Mouse (Mus musculus) layer of hippocampus, adult 2 months (tissue): Measurements from ENCODE around the gene Prpf18. TPM values are rescaled to one million over a fixed set of nuclear protein-coding genes. Genes with fewer than 3 reads are reported as not detected.
"Not testable (repeated sequence)": the region's sequence is repeated elsewhere in the genome, so short reads cannot be mapped to it uniquely, and the experiment has no call there.

Experiments used
- DNase-seq, 2 experiments: peaks; one replicate each; pipeline ENCODE4 v3.0.0; 2022; ENCODE audit warnings: low spot score in 2 of 2
- H3K27ac ChIP-seq: fragments of 200-600 bp; 2 replicates; pipeline ENCODE4 v1.8.1; 2022
- H3K4me3 ChIP-seq: fragments of 200-600 bp; 2 replicates; pipeline ENCODE4 v1.8.1; 2022; ENCODE audit warnings: mild to moderate bottlenecking
- CTCF ChIP-seq: fragments of 200-600 bp; conservative IDR thresholded peaks from 2 replicates; pipeline ENCODE4 v1.8.1; 2022; ENCODE audit warnings: antibody characterized with exemption, mild to moderate bottlenecking, moderate library complexity
- total RNA-seq, 2 experiments: library from RNA; stranded (reverse); gene quantifications; 2 replicates each; pipeline ENCODE4 v1.2.3; 2021

The Prpf18 gene
- total RNA-seq, 2 experiments from 2014 or later: 48.2 to 50.4 TPM

DNA sequence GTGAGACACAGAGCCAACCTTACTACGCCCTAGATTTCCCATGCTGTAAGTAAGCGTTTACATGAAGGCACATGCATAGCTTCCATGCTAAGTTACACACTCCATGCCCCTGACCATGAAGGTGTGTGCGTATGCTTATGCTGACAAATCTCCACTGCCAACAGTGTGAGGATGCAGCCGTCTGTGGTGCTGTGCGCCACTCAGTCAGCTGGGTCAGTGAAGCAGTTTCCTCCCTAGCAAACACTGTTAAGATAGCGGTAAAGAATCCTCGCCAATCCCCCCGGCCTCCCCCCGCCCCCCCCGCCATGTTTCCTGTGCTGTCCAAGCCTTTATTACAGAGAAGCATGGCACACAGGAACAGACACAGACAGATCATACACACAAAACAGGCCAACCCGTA is 22.4 kb downstream of the Prpf18 start:
- no peak overlapping the region for H3K4me3 ChIP-seq
- H3K27ac ChIP-seq: no peak overlapping the region
- no peak for DNase-seq
- TF ChIP-seq CTCF: no peak

DNA sequence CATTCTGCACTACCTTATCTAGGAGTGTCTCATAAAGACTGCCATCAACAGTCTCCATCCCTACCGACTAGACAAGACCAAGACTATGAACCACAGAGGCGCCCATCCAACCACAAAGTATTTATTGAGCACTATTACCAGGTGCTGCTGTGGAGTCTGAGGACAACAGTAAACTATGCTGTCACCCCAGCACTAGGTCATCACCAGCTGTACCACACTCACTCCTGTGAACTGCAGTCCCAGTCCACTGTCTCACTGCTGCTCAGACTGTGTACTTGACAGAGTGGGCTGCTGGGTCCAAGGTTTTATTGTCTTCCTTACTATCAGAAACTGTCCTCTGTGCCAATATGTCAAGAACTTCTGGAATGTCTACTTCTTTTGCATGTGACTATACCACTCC is 23.0 kb downstream of the Prpf18 start:
- H3K27ac ChIP-seq: no peak overlapping the region
- no peak for TF ChIP-seq CTCF
- H3K4me3 ChIP-seq: no peak overlapping the region
- DNase-seq: no peak

DNA sequence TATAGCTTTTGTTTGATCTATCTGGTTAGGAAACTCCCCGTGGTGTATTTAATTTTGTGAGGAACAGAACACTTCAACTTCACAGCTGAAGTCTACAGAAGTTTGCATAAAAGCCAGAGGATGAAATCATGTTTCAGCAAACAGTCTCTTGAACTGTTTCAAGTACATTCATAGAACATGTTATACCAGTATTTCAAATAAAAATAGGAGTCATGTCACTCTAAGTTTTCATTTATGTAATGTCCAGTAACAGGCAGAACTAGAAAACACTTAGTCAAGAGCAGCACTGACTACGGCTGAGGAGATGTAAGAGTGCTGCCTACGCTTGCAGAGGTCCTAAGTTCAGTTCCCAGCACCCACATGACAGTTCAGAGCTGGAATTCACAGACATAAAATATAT is 25.0 kb downstream of the Prpf18 start:
- no peak for DNase-seq
- Histone ChIP-seq H3K4me3 (no peak overlapping the region), H3K27ac (no peak overlapping the region)
- no peak for TF ChIP-seq CTCF

- peak overlapping the region; percentile 28; the same call in 1 of the 2 replicates for H3K27ac ChIP-seq
Measured at GRCm38 (mm10) chr2:4621471-4621985, 30.4 kb downstream of the Prpf18 start.

GRCm38 (mm10) chr2:4620640-4621401 is 31.1 kb downstream of the Prpf18 start:
- peak overlapping the region; percentile 28; the same call in 1 of the 2 replicates for H3K27ac ChIP-seq
- H3K4me3 ChIP-seq: no peak overlapping the region
- no peak for DNase-seq
- no peak for TF ChIP-seq CTCF

More at GRCm38 (mm10) chr2:4621471-4621985, 30.4 kb downstream of the Prpf18 start:
- DNase-seq: no peak
- H3K4me3 ChIP-seq: no peak overlapping the region
- TF ChIP-seq CTCF: no peak

GRCm38 (mm10) chr2:4619893-4620593 is 31.9 kb downstream of the Prpf18 start:
- no peak for DNase-seq
- TF ChIP-seq CTCF: no peak
- H3K27ac ChIP-seq: no peak overlapping the region
- no peak overlapping the region for H3K4me3 ChIP-seq

GRCm38 (mm10) chr2:4619126-4619525 is 32.8 kb downstream of the Prpf18 start:
- not testable (repeated sequence) for DNase-seq, H3K4me3 ChIP-seq, H3K27ac ChIP-seq

DNA sequence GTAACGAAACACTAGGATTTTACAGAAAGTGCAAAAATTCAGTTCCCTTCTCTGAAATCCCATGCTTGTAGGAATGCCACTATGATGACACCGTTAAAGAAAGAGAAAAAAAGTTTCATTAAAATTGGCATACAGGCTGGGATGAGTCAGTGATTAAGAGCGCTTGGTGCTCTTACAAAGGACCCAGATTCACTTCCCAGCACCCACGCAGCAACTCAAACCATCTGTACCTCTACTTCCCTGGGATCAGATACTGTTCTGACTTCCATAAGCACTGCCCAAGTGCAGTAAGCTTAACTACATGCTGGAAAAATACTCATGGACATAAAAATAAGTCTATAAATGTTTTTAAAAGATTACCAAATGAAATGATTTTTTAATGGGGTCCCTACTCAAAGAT is 34.9 kb downstream of the Prpf18 start:
- no peak for TF ChIP-seq CTCF
- Histone ChIP-seq H3K27ac (peak overlapping the region; percentile 43; the same call in 1 of the 2 replicates), H3K4me3 (no peak overlapping the region)
- peak in 1 of 2 experiments; percentile 56 for DNase-seq

DNA sequence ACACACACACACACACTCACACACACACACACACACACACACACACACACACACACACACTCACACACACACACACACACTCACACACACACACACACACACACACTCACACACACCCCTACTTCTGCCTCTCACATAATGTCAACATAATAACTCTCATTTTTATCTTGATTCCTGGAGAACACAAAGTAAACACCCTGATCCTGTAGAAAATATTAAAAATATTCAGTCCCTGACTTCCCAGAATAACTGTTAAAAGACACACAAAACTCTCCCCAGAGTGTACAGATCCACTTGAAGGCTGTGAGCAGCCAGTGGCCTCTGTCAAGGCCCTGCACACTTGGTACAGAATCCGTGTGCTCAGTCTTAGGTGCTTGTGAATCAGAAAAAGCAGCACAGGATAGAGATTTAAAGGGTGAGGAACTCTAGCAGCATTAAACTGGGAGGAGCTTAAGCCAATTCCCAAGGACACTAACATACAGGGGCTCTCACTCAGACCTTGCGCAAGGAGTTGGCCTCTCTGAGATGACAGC is 36.8 kb downstream of the Prpf18 start:
- no peak for DNase-seq
- Histone ChIP-seq H3K4me3 (no peak overlapping the region), H3K27ac (no peak overlapping the region)
- TF ChIP-seq CTCF: no peak

- not testable (repeated sequence) for H3K27ac ChIP-seq, H3K4me3 ChIP-seq, DNase-seq
Measured at GRCm38 (mm10) chr2:4614276-4614929, 37.5 kb downstream of the Prpf18 start.

- H3K27ac ChIP-seq: no peak overlapping the region
- DNase-seq: no peak
- TF ChIP-seq CTCF: no peak
- H3K4me3 ChIP-seq: no peak overlapping the region
Measured at GRCm38 (mm10) chr2:4611704-4612103, 40.2 kb downstream of the Prpf18 start.

- H3K27ac ChIP-seq: no peak overlapping the region
- no peak overlapping the region for H3K4me3 ChIP-seq
- DNase-seq: no peak
- no peak for TF ChIP-seq CTCF
Measured at GRCm38 (mm10) chr2:4611295-4611694, 40.6 kb downstream of the Prpf18 start.

- DNase-seq: no peak
- Histone ChIP-seq H3K4me3 (no peak overlapping the region), H3K27ac (no peak overlapping the region)
- TF ChIP-seq CTCF: no peak
Measured at GRCm38 (mm10) chr2:4609433-4609832, 42.5 kb downstream of the Prpf18 start.
